Mouse (Mus musculus) testis, adult 2 months (tissue): ENCODE results near the gene Cmtm3.
"Not testable (repeated sequence)": the region's sequence is repeated elsewhere in the genome, so short reads cannot be mapped to it uniquely, and the experiment has no call there.

Source experiments
- CTCF ChIP-seq: fragments of 200-500 bp; IDR thresholded peaks from 2 replicates; pipeline ENCODE4 v1.5.1; 2012; ENCODE audit warnings: low read depth, mild to moderate bottlenecking, inconsistent platforms, low read length, moderate library complexity; ENCODE audit not compliant: control insufficient read depth, insufficient read depth, insufficient replicate concordance
- POLR2A ChIP-seq: fragments of 200-500 bp; IDR thresholded peaks from 2 replicates; pipeline ENCODE4 v1.6.1; 2012; ENCODE audit warnings: low read depth, mild to moderate bottlenecking, inconsistent platforms, low read length, moderate library complexity; ENCODE audit not compliant: control insufficient read depth

DNA sequence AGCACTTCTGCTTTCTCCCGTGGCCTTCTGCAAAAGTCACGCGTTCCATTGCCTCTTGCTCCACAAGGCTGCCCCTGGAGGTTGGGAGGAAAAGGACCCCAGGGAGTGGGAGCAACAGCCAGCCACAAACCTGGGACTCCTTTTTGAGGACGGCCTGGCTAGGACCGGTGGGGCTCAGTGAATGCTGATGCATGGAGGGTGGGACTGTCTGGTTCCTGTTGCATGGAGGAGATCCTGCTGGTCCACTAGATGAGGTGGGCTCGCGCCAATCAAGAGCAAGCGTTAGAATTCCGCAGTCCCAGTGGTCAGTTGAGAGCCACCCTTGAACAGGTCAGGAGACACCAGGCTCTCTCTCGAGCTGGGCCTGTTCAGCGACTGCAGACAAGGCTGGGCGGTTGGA lies 17.3 kb upstream of the Cmtm3 start, which contains the start of gene Cmtm2b:
- not testable (repeated sequence) for TF ChIP-seq CTCF
- peak; percentile 44; the same call in 1 of the 2 replicates for TF ChIP-seq POLR2A
